Mouse (Mus musculus) cortical plate, adult 2 months (tissue): ENCODE data around the gene Tcf12.

Experiments used
- CTCF ChIP-seq: fragments of 200-500 bp; IDR thresholded peaks from 2 replicates; pipeline ENCODE4 v1.5.1; 2011; ENCODE audit warnings: mild to moderate bottlenecking, control low read depth, low read length; ENCODE audit not compliant: insufficient read depth; ENCODE audit errors: extremely low read depth
- POLR2A ChIP-seq: fragments of 200-500 bp; IDR thresholded peaks from 2 replicates; pipeline ENCODE4 v1.6.1; 2011; ENCODE audit warnings: mild to moderate bottlenecking, low read length, control low read depth; ENCODE audit not compliant: insufficient read depth; ENCODE audit errors: extremely low read depth

DNA sequence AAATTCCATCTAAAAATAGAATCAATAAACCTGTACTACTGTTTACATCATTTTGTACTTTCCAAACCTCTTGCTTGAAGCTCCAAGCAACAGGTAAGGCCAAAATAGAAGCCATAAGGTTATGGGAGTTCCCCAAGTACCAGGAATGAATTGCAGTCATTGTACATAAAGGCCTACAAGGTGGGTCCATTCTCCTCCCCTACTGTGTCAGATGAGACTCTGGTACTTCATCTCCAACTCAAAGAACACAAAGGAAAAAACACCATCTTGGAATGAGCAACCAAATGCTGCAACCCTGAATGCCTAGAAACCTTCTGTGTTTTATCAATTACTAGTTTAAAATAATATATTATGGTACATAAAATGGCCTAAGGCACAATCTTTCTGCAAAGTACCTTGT, 45.5 kb downstream of the Tcf12 start:
- no peak for TF ChIP-seq CTCF
- no peak for TF ChIP-seq POLR2A
